Mouse (Mus musculus) midbrain, postnatal 0 days (tissue): ENCODE results near the gene Jsrp1. TPM values are rescaled to one million over a fixed set of nuclear protein-coding genes. Genes with fewer than 3 reads are reported as not detected.

Experiments
- ATAC-seq: fragments of 200-750 bp; cut with Nextera tagmentation; 2 replicates; pipeline ENCODE4 v1.8.0; 2017; ENCODE audit warnings: moderate number of reproducible peaks, mild to moderate bottlenecking, moderate TSS enrichment, moderate library complexity; ENCODE audit not compliant: low FRiP score
- DNase-seq: peaks from one replicate; pipeline ENCODE4 v3.0.0-alpha.2; 2015; ENCODE audit warnings: low spot score
- H3K27ac ChIP-seq: fragments of 300-500 bp; sonication (generic); 2 replicates; pipeline ENCODE4 v1.5.1; 2014; ENCODE audit warnings: low read depth, mild to moderate bottlenecking, low read length, mixed read lengths
- H3K27me3 ChIP-seq: fragments of 300-500 bp; sonication (generic); 2 replicates; pipeline ENCODE4 v1.6.1; 2014; ENCODE audit warnings: low read length, control low read depth, mixed read lengths; ENCODE audit not compliant: insufficient read depth
- H3K36me3 ChIP-seq: fragments of 300-500 bp; sonication (generic); 2 replicates; pipeline ENCODE4 v1.6.1; 2014; ENCODE audit warnings: low read length, control low read depth, mixed read lengths; ENCODE audit not compliant: insufficient read depth
- H3K4me1 ChIP-seq: fragments of 300-500 bp; sonication (generic); 2 replicates; pipeline ENCODE4 v1.6.1; 2014; ENCODE audit warnings: mild to moderate bottlenecking, control low read depth, antibody characterized with exemption, low read length, mixed read lengths; ENCODE audit not compliant: insufficient read depth
- H3K4me2 ChIP-seq: fragments of 300-500 bp; sonication (generic); 2 replicates; pipeline ENCODE4 v1.6.1; 2014; ENCODE audit warnings: low read depth, mild to moderate bottlenecking, low read length, mixed read lengths; ENCODE audit not compliant: poor library complexity, severe bottlenecking
- H3K4me3 ChIP-seq: fragments of 300-500 bp; sonication (generic); 2 replicates; pipeline ENCODE4 v1.5.1; 2014; ENCODE audit warnings: low read depth, mild to moderate bottlenecking, low read length, moderate library complexity
- H3K9ac ChIP-seq: fragments of 300-500 bp; sonication (generic); replicated peaks from 2 replicates; pipeline ENCODE4 v1.6.1; 2014; ENCODE audit warnings: mild to moderate bottlenecking, low read length, moderate library complexity, mixed read lengths; ENCODE audit not compliant: poor library complexity, severe bottlenecking
- H3K9me3 ChIP-seq: fragments of 300-500 bp; sonication (generic); 2 replicates; pipeline ENCODE4 v1.6.1; 2016; ENCODE audit warnings: low read length, control low read depth
- CTCF ChIP-seq: IDR thresholded peaks from 2 replicates; pipeline ENCODE4 v1.5.1; 2016; ENCODE audit warnings: antibody characterized with exemption, mild to moderate bottlenecking
- WGBS: fragments of 180-500 bp; shearing (Covaris S2); extraction: QIAGEN DNeasy Blood & Tissue Kit; methylation state at CpG from one replicate; pipeline ENCODE4 v1.1.7; 2014; 5-methylcytosine and 5-hydroxymethylcytosine counted together
- polyA plus RNA-seq: library from polyadenylated mRNA; unstranded; fragments of >200 nt; fragmentation: Nextera tagmentation; extraction: Ambion mirVana; gene quantifications from 2 replicates; pipeline ENCODE4 v1.2.1, GENCODE M21; 2015
- total RNA-seq: library from RNA; depleted of rRNA; stranded (reverse); fragments of >200 nt; gene quantifications from 2 replicates; pipeline ENCODE4 v1.2.3, GENCODE M21; 2014

Jsrp1 gene
- total and polyA plus RNA-seq, 2 experiments from 2014 or later: 1.1 TPM; not detected in 1

- Histone ChIP-seq H3K36me3 (peaks cover 14% of the 10 kb centered on the region), H3K27ac (peak within 1 kb of the TSS; percentile 85), H3K27me3 (no peaks in the 10 kb centered on the region), H3K9me3 (no peaks in the 10 kb centered on the region), H3K9ac (peak within 1 kb of the TSS; percentile 88), H3K4me1 (peaks cover 6% of the 10 kb centered on the region; the same call in 1 of the 2 replicates), H3K4me2 (peak within 1 kb of the TSS; percentile 98), H3K4me3 (peak within 1 kb of the TSS; percentile 74)
- under 1% methylated on average over 79 of the region's 82 CpGs for WGBS
- peak; percentile 100 for DNase-seq
- TF ChIP-seq CTCF: peak; percentile 24
- ATAC-seq: peak; percentile 98
Observed at GRCm38 (mm10) chr10:80826151-80827062, 13.1 kb upstream of the Jsrp1 start, which contains the start of gene Oaz1. Gene Oaz1, plus strand, starts transcription at chr10:80826656.

DNA sequence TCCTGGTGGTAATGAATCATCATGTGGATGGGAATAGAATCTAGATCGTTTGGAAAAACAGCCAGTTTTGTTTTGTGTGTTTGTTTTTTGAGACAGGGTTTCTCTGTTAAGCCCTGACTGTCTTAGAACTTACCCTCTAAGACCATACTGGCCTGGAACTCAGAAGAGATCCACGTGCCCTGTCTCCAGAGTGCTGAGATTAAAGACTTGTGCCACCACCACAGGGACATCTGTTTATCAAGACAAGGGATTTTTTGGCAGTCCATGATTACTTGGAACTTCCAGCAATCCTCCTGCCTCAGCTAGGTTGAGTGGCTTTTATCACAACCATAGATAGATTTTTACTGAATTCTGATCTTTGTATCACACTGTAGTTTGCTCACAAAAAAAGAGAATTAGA, 11.5 kb upstream of the Jsrp1 start:
- ATAC-seq: no peak
- H3K36me3 ChIP-seq: peaks cover 7% of the 10 kb centered on the region; the same call in 1 of the 2 replicates
- no peak overlapping the region for H3K4me2 ChIP-seq
- no peak overlapping the region for H3K4me3 ChIP-seq
- no peaks in the 10 kb centered on the region for H3K27me3 ChIP-seq
- no peaks in the 10 kb centered on the region for H3K9me3 ChIP-seq
- no peak overlapping the region for H3K9ac ChIP-seq
- TF ChIP-seq CTCF: no peak
- no peak overlapping the region for H3K27ac ChIP-seq
- peaks cover 6% of the 10 kb centered on the region; the same call in 1 of the 2 replicates for H3K4me1 ChIP-seq
- DNase-seq: no peak
- 81% methylated on average over 2 of the region's 2 CpGs for WGBS

- WGBS: 70% methylated on average over 8 of the region's 8 CpGs
- Histone ChIP-seq H3K27me3 (no peaks in the 10 kb centered on the region), H3K9ac (no peak overlapping the region), H3K4me1 (peaks cover 6% of the 10 kb centered on the region; the same call in 1 of the 2 replicates), H3K4me2 (no peak overlapping the region), H3K27ac (no peak overlapping the region), H3K9me3 (no peaks in the 10 kb centered on the region), H3K4me3 (no peak overlapping the region), H3K36me3 (no peaks in the 10 kb centered on the region; the same call in 1 of the 2 replicates)
- TF ChIP-seq CTCF: no peak
- DNase-seq (no peak), ATAC-seq (no peak)
Observed at GRCm38 (mm10) chr10:80823847-80824643, 10.7 kb upstream of the Jsrp1 start.

DNA sequence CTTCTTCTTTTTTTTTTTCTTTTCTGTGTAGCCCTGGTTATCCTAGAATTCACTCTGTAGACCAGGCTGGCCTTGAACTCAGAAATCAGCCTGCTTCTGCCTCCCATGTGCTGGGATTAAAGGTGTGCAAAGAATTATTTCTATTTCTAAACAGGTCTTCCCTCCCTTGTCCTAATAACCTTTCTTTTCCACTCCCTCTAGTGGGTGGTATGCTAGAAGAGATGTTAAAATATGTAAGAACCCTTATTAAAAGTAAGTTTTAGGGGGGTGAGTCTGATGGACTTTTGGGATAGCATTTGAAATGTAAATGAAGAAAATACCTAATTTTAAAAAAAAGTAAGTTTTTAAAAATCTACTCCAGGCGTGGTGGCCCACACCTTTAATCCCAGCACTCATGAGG, 10.0 kb upstream of the Jsrp1 start:
- Histone ChIP-seq H3K9me3 (no peaks in the 10 kb centered on the region), H3K4me3 (no peak overlapping the region), H3K9ac (no peak overlapping the region), H3K4me1 (peaks cover 6% of the 10 kb centered on the region; the same call in 1 of the 2 replicates), H3K4me2 (no peak overlapping the region), H3K27me3 (no peaks in the 10 kb centered on the region), H3K36me3 (no peaks in the 10 kb centered on the region), H3K27ac (no peak overlapping the region)
- ATAC-seq: no peak
- DNase-seq: no peak
- WGBS: 94% methylated on average over 1 of the region's 1 CpGs
- no peak; the same call in 1 of the 2 replicates for TF ChIP-seq CTCF

DNA sequence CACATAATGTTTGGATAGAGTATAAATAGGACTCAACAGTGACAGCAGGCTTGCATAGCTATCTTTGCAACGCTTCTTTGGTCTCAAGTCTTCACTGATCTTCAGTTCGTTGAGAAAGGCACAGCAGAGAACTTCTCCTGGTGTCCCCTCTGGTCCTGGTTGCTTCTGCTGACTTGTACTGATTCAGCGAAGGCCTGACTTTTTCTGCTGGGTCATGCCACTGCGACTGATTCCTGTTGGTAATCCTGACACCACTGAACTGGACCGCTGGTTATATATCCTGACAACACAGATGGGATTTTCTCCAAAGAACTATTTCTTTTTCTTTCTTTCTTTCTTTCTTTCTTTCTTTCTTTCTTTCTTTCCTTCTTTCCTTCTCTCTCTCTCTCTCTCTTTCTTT, 9.2 kb upstream of the Jsrp1 start:
- H3K36me3 ChIP-seq: no peaks in the 10 kb centered on the region
- H3K4me1 ChIP-seq: peaks cover 1% of the 10 kb centered on the region; the same call in 1 of the 2 replicates
- 89% methylated on average over 5 of the region's 5 CpGs for WGBS
- no peak overlapping the region for H3K9ac ChIP-seq
- TF ChIP-seq CTCF: no peak
- ATAC-seq (no peak), DNase-seq (no peak)
- no peaks in the 10 kb centered on the region for H3K9me3 ChIP-seq
- no peaks in the 10 kb centered on the region for H3K27me3 ChIP-seq
- no peak overlapping the region for H3K27ac ChIP-seq
- H3K4me2 ChIP-seq: no peak overlapping the region
- no peak overlapping the region for H3K4me3 ChIP-seq
